Mouse (Mus musculus): ENCODE measurements around the gene Uvssa. TPM values are rescaled to one million over a fixed set of nuclear protein-coding genes. Genes with fewer than 3 reads are reported as not detected.

The Uvssa gene
- polyA plus RNA-seq, 1 experiment from 2014 or later, result 8.3 TPM

GRCm38 (mm10) chr5:33431173-33432005, 53.0 kb downstream of the Uvssa start:
- ATAC-seq (replicated peaks; ENCODE audit: low FRiP score, low TSS enrichment, low read depth), result no peak

GRCm38 (mm10) chr5:33432057-33432935, 53.9 kb downstream of the Uvssa start:
- Histone ChIP-seq H3K4me3 (ENCODE audit: low read depth, low read length) (no peak overlapping the region), H3K27ac (ENCODE audit: low read depth) (no peak overlapping the region), H3K4me1 (replicated peaks; ENCODE audit: control insufficient read depth, insufficient read depth, low read length) (peaks cover 9% of the 10 kb centered on the region; the same call in 1 of the 2 replicates), H3K4me2 (ENCODE audit: low read length) (no peak overlapping the region), H3K27me3 (replicated peaks; ENCODE audit: control insufficient read depth, insufficient read depth, low read length) (peaks cover 99% of the 10 kb centered on the region), H3K36me3 (ENCODE audit: control insufficient read depth, insufficient read depth, low read length) (no peaks in the 10 kb centered on the region), H3K9me3 (ENCODE audit: control insufficient read depth, low read length) (no peaks in the 10 kb centered on the region), H3K9ac (ENCODE audit: low read length) (no peak overlapping the region)
- ATAC-seq (replicated peaks; ENCODE audit: low FRiP score, low TSS enrichment, low read depth), result no peak
- peak; percentile 66 for DNase-seq (ENCODE audit: low spot score)
- 1% methylated on average over 39 of the region's 39 CpGs for WGBS

More at GRCm38 (mm10) chr5:33431173-33432005, 53.0 kb downstream of the Uvssa start:
- no peak overlapping the region for H3K9ac ChIP-seq (ENCODE audit: low read length)
- DNase-seq (ENCODE audit: low spot score), result peak; percentile 67
- H3K36me3 ChIP-seq (ENCODE audit: control insufficient read depth, insufficient read depth, low read length), result no peaks in the 10 kb centered on the region
- H3K4me1 ChIP-seq (replicated peaks; ENCODE audit: control insufficient read depth, insufficient read depth, low read length), result peaks cover 9% of the 10 kb centered on the region; the same call in 1 of the 2 replicates
- peak overlapping the region; percentile 15; the same call in 1 of the 2 replicates for H3K4me3 ChIP-seq (ENCODE audit: low read depth, low read length)
- H3K27ac ChIP-seq (ENCODE audit: low read depth), result no peak overlapping the region
- peak overlapping the region; percentile 34 for H3K4me2 ChIP-seq (ENCODE audit: low read length)
- H3K9me3 ChIP-seq (ENCODE audit: control insufficient read depth, low read length), result no peaks in the 10 kb centered on the region
- under 1% methylated on average over 64 of the region's 77 CpGs for WGBS
- H3K27me3 ChIP-seq (replicated peaks; ENCODE audit: control insufficient read depth, insufficient read depth, low read length), result peaks cover 98% of the 10 kb centered on the region

GRCm38 (mm10) chr5:33433201-33434138, 55.1 kb downstream of the Uvssa start, which contains the start of gene Nkx1-1:
Nkx1-1 (minus strand) TSS chr5:33433976.
- peak within 1 kb of the TSS; percentile 13 for H3K4me3 ChIP-seq (ENCODE audit: low read depth, low read length)
- WGBS, result 1% methylated on average over 89 of the region's 90 CpGs
- peak; percentile 67 for DNase-seq (ENCODE audit: low spot score)
- H3K27me3 ChIP-seq (replicated peaks; ENCODE audit: control insufficient read depth, insufficient read depth, low read length), result peaks cover 96% of the 10 kb centered on the region
- H3K9me3 ChIP-seq (ENCODE audit: control insufficient read depth, low read length), result no peaks in the 10 kb centered on the region
- peaks cover 9% of the 10 kb centered on the region; the same call in 1 of the 2 replicates for H3K4me1 ChIP-seq (replicated peaks; ENCODE audit: control insufficient read depth, insufficient read depth, low read length)
- H3K36me3 ChIP-seq (ENCODE audit: control insufficient read depth, insufficient read depth, low read length), result no peaks in the 10 kb centered on the region
- peak within 1 kb of the TSS; percentile 31 for H3K4me2 ChIP-seq (ENCODE audit: low read length)
- ATAC-seq (replicated peaks; ENCODE audit: low FRiP score, low TSS enrichment, low read depth), result no peak
- no peak within 1 kb of the TSS for H3K9ac ChIP-seq (ENCODE audit: low read length)
- H3K27ac ChIP-seq (ENCODE audit: low read depth), result no peak within 1 kb of the TSS

- Histone ChIP-seq H3K9ac (ENCODE audit: low read length) (no peak overlapping the region), H3K9me3 (ENCODE audit: control insufficient read depth, low read length) (no peaks in the 10 kb centered on the region), H3K36me3 (ENCODE audit: control insufficient read depth, insufficient read depth, low read length) (no peaks in the 10 kb centered on the region), H3K4me1 (replicated peaks; ENCODE audit: control insufficient read depth, insufficient read depth, low read length) (peaks cover 9% of the 10 kb centered on the region; the same call in 1 of the 2 replicates), H3K4me2 (ENCODE audit: low read length) (peak overlapping the region; percentile 31), H3K4me3 (ENCODE audit: low read depth, low read length) (peak overlapping the region; percentile 13), H3K27ac (ENCODE audit: low read depth) (no peak overlapping the region), H3K27me3 (replicated peaks; ENCODE audit: control insufficient read depth, insufficient read depth, low read length) (peaks cover 92% of the 10 kb centered on the region)
- peak; percentile 64 for DNase-seq (ENCODE audit: low spot score)
- ATAC-seq (replicated peaks; ENCODE audit: low FRiP score, low TSS enrichment, low read depth), result no peak
- 1% methylated on average over 59 of the region's 60 CpGs for WGBS
These were observed 55.9 kb downstream of the Uvssa start for GRCm38 (mm10) chr5:33434141-33434780.

- WGBS, result 3% methylated on average over 26 of the region's 26 CpGs
- Histone ChIP-seq H3K4me1 (replicated peaks; ENCODE audit: control insufficient read depth, insufficient read depth, low read length) (peaks cover 9% of the 10 kb centered on the region; the same call in 1 of the 2 replicates), H3K27me3 (replicated peaks; ENCODE audit: control insufficient read depth, insufficient read depth, low read length) (peaks cover 85% of the 10 kb centered on the region), H3K9ac (ENCODE audit: low read length) (no peak overlapping the region), H3K4me2 (ENCODE audit: low read length) (no peak overlapping the region), H3K36me3 (ENCODE audit: control insufficient read depth, insufficient read depth, low read length) (no peaks in the 10 kb centered on the region), H3K9me3 (ENCODE audit: control insufficient read depth, low read length) (no peaks in the 10 kb centered on the region), H3K4me3 (ENCODE audit: low read depth, low read length) (no peak overlapping the region), H3K27ac (ENCODE audit: low read depth) (no peak overlapping the region)
- ATAC-seq (replicated peaks; ENCODE audit: low FRiP score, low TSS enrichment, low read depth) (no peak), DNase-seq (ENCODE audit: low spot score) (no peak)
These were observed 56.8 kb downstream of the Uvssa start for GRCm38 (mm10) chr5:33435151-33435550.

- ATAC-seq (replicated peaks; ENCODE audit: low FRiP score, low TSS enrichment, low read depth) (no peak), DNase-seq (ENCODE audit: low spot score) (no peak)
- WGBS, result 2% methylated on average over 4 of the region's 4 CpGs
These were observed 57.6 kb downstream of the Uvssa start for GRCm38 (mm10) chr5:33435941-33436340.

GRCm38 (mm10) chr5:33438214-33438613, 59.9 kb downstream of the Uvssa start:
- no peaks in the 10 kb centered on the region; the same call in 1 of the 2 replicates for H3K4me1 ChIP-seq (replicated peaks; ENCODE audit: control insufficient read depth, insufficient read depth, low read length)
- peak; percentile 83 for ATAC-seq (replicated peaks; ENCODE audit: low FRiP score, low TSS enrichment, low read depth)
- peak; percentile 100 for DNase-seq (ENCODE audit: low spot score)
- H3K27me3 ChIP-seq (replicated peaks; ENCODE audit: control insufficient read depth, insufficient read depth, low read length), result peaks cover 77% of the 10 kb centered on the region
- H3K4me2 ChIP-seq (ENCODE audit: low read length), result no peak overlapping the region
- no peaks in the 10 kb centered on the region for H3K9me3 ChIP-seq (ENCODE audit: control insufficient read depth, low read length)
- no peaks in the 10 kb centered on the region for H3K36me3 ChIP-seq (ENCODE audit: control insufficient read depth, insufficient read depth, low read length)
- H3K27ac ChIP-seq (ENCODE audit: low read depth), result no peak overlapping the region
- H3K4me3 ChIP-seq (ENCODE audit: low read depth, low read length), result no peak overlapping the region
- H3K9ac ChIP-seq (ENCODE audit: low read length), result no peak overlapping the region
- WGBS, result 1% methylated on average over 23 of the region's 23 CpGs

More at GRCm38 (mm10) chr5:33435941-33436340, 57.6 kb downstream of the Uvssa start:
- Histone ChIP-seq H3K4me3 (ENCODE audit: low read depth, low read length) (no peak overlapping the region), H3K9ac (ENCODE audit: low read length) (no peak overlapping the region), H3K9me3 (ENCODE audit: control insufficient read depth, low read length) (no peaks in the 10 kb centered on the region), H3K4me2 (ENCODE audit: low read length) (no peak overlapping the region), H3K27ac (ENCODE audit: low read depth) (no peak overlapping the region), H3K27me3 (replicated peaks; ENCODE audit: control insufficient read depth, insufficient read depth, low read length) (peaks cover 80% of the 10 kb centered on the region), H3K4me1 (replicated peaks; ENCODE audit: control insufficient read depth, insufficient read depth, low read length) (peaks cover 5% of the 10 kb centered on the region; the same call in 1 of the 2 replicates), H3K36me3 (ENCODE audit: control insufficient read depth, insufficient read depth, low read length) (no peaks in the 10 kb centered on the region)

Data from intestine, embryonic 14.5 days (tissue).